Mouse (Mus musculus) limb, embryonic 14.5 days (tissue): ENCODE data around the gene Ltb. TPM values are rescaled to one million over a fixed set of nuclear protein-coding genes. Genes with fewer than 3 reads are reported as not detected.

ENCODE experiments used
- ATAC-seq: fragments of 200-750 bp; cut with Nextera tagmentation; 2 replicates; pipeline ENCODE4 v1.8.0; 2017; ENCODE audit warnings: low read depth, moderate number of reproducible peaks, moderate TSS enrichment; ENCODE audit not compliant: low FRiP score
- DNase-seq: peaks from one replicate; pipeline ENCODE4 v3.0.0-alpha.2; 2015; ENCODE audit warnings: low spot score
- H3K27ac ChIP-seq: fragments of 300-500 bp; sonication (generic); replicated peaks from 2 replicates; pipeline ENCODE4 v1.5.1; 2014; ENCODE audit warnings: low read depth, mild to moderate bottlenecking, low read length, moderate library complexity, mixed read lengths
- H3K27me3 ChIP-seq: fragments of 300-500 bp; sonication (generic); 2 replicates; pipeline ENCODE4 v1.6.1; 2014; ENCODE audit warnings: low read length, mixed read lengths; ENCODE audit not compliant: control insufficient read depth, insufficient read depth
- H3K36me3 ChIP-seq: fragments of 300-500 bp; sonication (generic); 2 replicates; pipeline ENCODE4 v1.6.1; 2014; ENCODE audit warnings: mild to moderate bottlenecking, low read length, moderate library complexity, mixed read lengths; ENCODE audit not compliant: control insufficient read depth, insufficient read depth
- H3K4me1 ChIP-seq: fragments of 300-500 bp; sonication (generic); 2 replicates; pipeline ENCODE4 v1.6.1; 2014; ENCODE audit warnings: antibody characterized with exemption, low read length, mixed read lengths; ENCODE audit not compliant: control insufficient read depth, insufficient read depth
- H3K4me2 ChIP-seq: fragments of 300-500 bp; sonication (generic); replicated peaks from 2 replicates; pipeline ENCODE4 v1.6.1; 2014; ENCODE audit warnings: low read depth, mild to moderate bottlenecking, low read length, moderate library complexity; ENCODE audit not compliant: severe bottlenecking
- H3K4me3 ChIP-seq: fragments of 300-500 bp; sonication (generic); replicated peaks from 2 replicates; pipeline ENCODE4 v1.5.1; 2014; ENCODE audit warnings: low read length
- H3K9ac ChIP-seq: fragments of 300-500 bp; sonication (generic); 2 replicates; pipeline ENCODE4 v1.6.1; 2014; ENCODE audit warnings: mild to moderate bottlenecking, low read depth, low read length, moderate library complexity; ENCODE audit not compliant: severe bottlenecking
- H3K9me3 ChIP-seq: fragments of 300-500 bp; sonication (generic); 2 replicates; pipeline ENCODE4 v1.6.1; 2016; ENCODE audit warnings: low read length; ENCODE audit not compliant: control insufficient read depth
- POLR2A ChIP-seq: fragments of 200-500 bp; IDR thresholded peaks from 2 replicates; pipeline ENCODE4 v1.8.0; 2012; ENCODE audit warnings: inconsistent platforms, mild to moderate bottlenecking, moderate library complexity, borderline replicate concordance; ENCODE audit not compliant: insufficient read depth, insufficient read length; ENCODE audit errors: extremely low read depth
- WGBS: fragments of 180-500 bp; shearing (Covaris S2); extraction: QIAGEN DNeasy Blood & Tissue Kit; methylation state at CpG from one replicate; pipeline ENCODE4 v1.1.7; 2014; 5-methylcytosine and 5-hydroxymethylcytosine counted together
- microRNA-seq: library from miRNA; unstranded; fragments of <30 nt; microRNA quantifications from one replicate; pipeline ENCODE4, GENCODE M21; 2016
- polyA plus RNA-seq, 2 experiments: library from polyadenylated mRNA; depleted of rRNA in 1 of 2; stranded (reverse) in 1 of 2; unstranded in 1 of 2; fragments of >200 nt; fragmentation: Nextera tagmentation in 1 of 2; extraction: Ambion mirVana in 1 of 2; gene quantifications; 2 replicates each; pipeline versions ENCODE4 v1.2.1 to v1.2.3; 2012 to 2014

Gene Ltb
- polyA plus RNA-seq, 2 experiments = 1.1 to 1.7 TPM

DNA sequence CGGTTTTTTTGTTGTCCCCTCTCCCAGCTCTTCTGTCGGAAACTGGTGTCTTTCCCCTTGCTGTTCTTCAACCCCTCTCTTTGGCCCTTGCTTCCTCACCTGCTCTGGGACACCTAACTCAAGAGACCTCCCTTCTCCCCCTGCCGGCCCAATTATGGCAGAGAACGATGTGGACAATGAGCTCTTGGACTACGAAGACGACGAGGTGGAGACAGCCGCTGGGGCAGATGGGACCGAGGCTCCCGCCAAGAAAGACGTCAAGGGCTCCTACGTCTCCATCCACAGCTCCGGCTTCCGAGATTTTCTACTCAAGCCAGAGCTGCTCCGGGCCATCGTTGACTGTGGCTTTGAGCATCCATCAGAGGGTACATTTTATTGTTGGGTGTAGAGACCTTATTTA, 48.8 kb downstream of the Ltb start:
- peak overlapping the region; percentile 98 for H3K27ac ChIP-seq
- H3K27me3 ChIP-seq = no peaks in the 10 kb centered on the region
- H3K36me3 ChIP-seq = peaks cover 52% of the 10 kb centered on the region
- 4% methylated on average over 16 of the region's 16 CpGs for WGBS
- TF ChIP-seq POLR2A = no peak
- no peaks in the 10 kb centered on the region for H3K9me3 ChIP-seq
- H3K4me3 ChIP-seq = peak overlapping the region; percentile 100
- H3K4me2 ChIP-seq = peak overlapping the region; percentile 75
- H3K4me1 ChIP-seq = peaks cover 19% of the 10 kb centered on the region
- ATAC-seq (no peak), DNase-seq (peak; percentile 36)
- peak overlapping the region; percentile 100 for H3K9ac ChIP-seq

DNA sequence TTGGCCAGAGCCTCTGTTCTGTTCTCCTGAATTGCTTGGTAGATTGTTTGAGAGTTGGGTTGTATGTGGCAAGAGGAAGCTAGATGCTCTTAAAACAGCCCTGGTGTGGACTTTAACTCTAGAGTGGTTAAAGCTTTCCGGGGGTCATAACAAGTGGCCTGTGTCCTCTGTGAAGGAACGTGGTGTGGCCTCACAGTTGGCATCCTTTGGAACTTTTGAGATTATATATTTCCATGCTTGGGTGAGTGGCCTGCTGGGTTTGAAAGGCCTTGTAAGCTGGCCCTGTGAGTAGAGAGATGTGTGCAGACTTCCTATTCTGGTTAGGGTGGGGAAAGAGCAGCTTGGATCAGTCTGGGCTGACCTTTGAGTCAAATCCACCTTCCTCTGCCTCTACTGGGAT, 50.8 kb downstream of the Ltb start:
- ATAC-seq (no peak), DNase-seq (no peak)
- Histone ChIP-seq H3K9me3 (no peaks in the 10 kb centered on the region), H3K4me2 (peak overlapping the region; percentile 75; the same call in 1 of the 2 replicates), H3K9ac (0 out of 2 replicates have a peak overlapping the region, but pooled peaks have one; percentile 100), H3K4me3 (peak overlapping the region; percentile 2), H3K27me3 (no peaks in the 10 kb centered on the region), H3K36me3 (peaks cover 71% of the 10 kb centered on the region), H3K4me1 (peaks cover 19% of the 10 kb centered on the region), H3K27ac (no peak overlapping the region)
- 77% methylated on average over 2 of the region's 2 CpGs for WGBS
- no peak for TF ChIP-seq POLR2A

Small RNA genes within 50 kb of the gene (microRNA-seq; reads per million reads assigned to microRNA genes)
- gene Mir6973a = not detected
- not detected for gene Mir6974
- 1.8 reads per million for gene Mir6975

Other genes starting within 250 kb of the Ltb start
Only the 30 nearest of the 39 such genes appear.
- 0.64 and 0.85 TPM in 2 replicates for gene Vwa7, start 177.9 kb upstream of the Ltb start, polyA plus RNA-seq (2012; rRNA removed)
- gene Vwa7, start 177.9 kb upstream of the Ltb start, polyA plus RNA-seq (2014; fragmentation: Nextera tagmentation; extraction: Ambion mirVana) = 0.11 and 0.15 TPM in 2 replicates
- 12.0 and 15.2 TPM in 2 replicates for gene Sapcd1, start 166.4 kb upstream of the Ltb start, polyA plus RNA-seq (2012; rRNA removed)
- gene Sapcd1, start 166.4 kb upstream of the Ltb start, polyA plus RNA-seq (2014; fragmentation: Nextera tagmentation; extraction: Ambion mirVana) = 12.5 and 13.7 TPM in 2 replicates
- 6.4 and 6.5 TPM in 2 replicates for gene Msh5, start 147.7 kb upstream of the Ltb start, polyA plus RNA-seq (2012; rRNA removed)
- 3.4 and 3.5 TPM in 2 replicates for gene Msh5, start 147.7 kb upstream of the Ltb start, polyA plus RNA-seq (2014; fragmentation: Nextera tagmentation; extraction: Ambion mirVana)
- gene Clic1, start 144.5 kb upstream of the Ltb start, polyA plus RNA-seq (2012; rRNA removed) = 229 and 236 TPM in 2 replicates
- 103 and 108 TPM in 2 replicates for gene Clic1, start 144.5 kb upstream of the Ltb start, polyA plus RNA-seq (2014; fragmentation: Nextera tagmentation; extraction: Ambion mirVana)
- gene Ddah2, start 135.4 kb upstream of the Ltb start, polyA plus RNA-seq (2012; rRNA removed) = 271 and 326 TPM in 2 replicates
- 358 and 403 TPM in 2 replicates for gene Ddah2, start 135.4 kb upstream of the Ltb start, polyA plus RNA-seq (2014; fragmentation: Nextera tagmentation; extraction: Ambion mirVana)
- 3.4 and 5.5 TPM in 2 replicates for gene Ly6g6c, start 129.1 kb upstream of the Ltb start, polyA plus RNA-seq (2012; rRNA removed)
- gene Ly6g6c, start 129.1 kb upstream of the Ltb start, polyA plus RNA-seq (2014; fragmentation: Nextera tagmentation; extraction: Ambion mirVana) = 10.4 and 22.3 TPM in 2 replicates
- gene Mpig6b, start 128.3 kb upstream of the Ltb start, polyA plus RNA-seq (2012; rRNA removed) = 0.45 and 0.47 TPM in 2 replicates
- gene Mpig6b, start 128.3 kb upstream of the Ltb start, polyA plus RNA-seq (2014; fragmentation: Nextera tagmentation; extraction: Ambion mirVana) = 0.64 and 1.3 TPM in 2 replicates
- 14.2 and 14.8 TPM in 2 replicates for gene Ly6g6e, start 117.5 kb upstream of the Ltb start, polyA plus RNA-seq (2012; rRNA removed)
- gene Ly6g6e, start 117.5 kb upstream of the Ltb start, polyA plus RNA-seq (2014; fragmentation: Nextera tagmentation; extraction: Ambion mirVana) = 18.0 and 28.4 TPM in 2 replicates
- 1.3 and 2.3 TPM in 2 replicates for gene Ly6g6d, start 116.4 kb upstream of the Ltb start, polyA plus RNA-seq (2012; rRNA removed)
- gene Ly6g6d, start 116.4 kb upstream of the Ltb start, polyA plus RNA-seq (2014; fragmentation: Nextera tagmentation; extraction: Ambion mirVana) = 2.0 TPM in 1 of 2 replicates, not detected in the other
- 0.14 and 0.73 TPM in 2 replicates for gene Ly6g6f, start 108.8 kb upstream of the Ltb start, polyA plus RNA-seq (2012; rRNA removed)
- 0.28 TPM in 1 of 2 replicates, not detected in the other for gene Ly6g6f, start 108.8 kb upstream of the Ltb start, polyA plus RNA-seq (2014; fragmentation: Nextera tagmentation; extraction: Ambion mirVana)
- gene Abhd16a, start 105.2 kb upstream of the Ltb start, polyA plus RNA-seq (2012; rRNA removed) = 98.6 and 157 TPM in 2 replicates
- 78.0 and 88.3 TPM in 2 replicates for gene Abhd16a, start 105.2 kb upstream of the Ltb start, polyA plus RNA-seq (2014; fragmentation: Nextera tagmentation; extraction: Ambion mirVana)
- gene Ly6g5c, start 86.2 kb upstream of the Ltb start, polyA plus RNA-seq (2012; rRNA removed) = not detected in 2 replicates
- not detected in 2 replicates for gene Ly6g5c, start 86.2 kb upstream of the Ltb start, polyA plus RNA-seq (2014; fragmentation: Nextera tagmentation; extraction: Ambion mirVana)
- 2.1 and 3.5 TPM in 2 replicates for gene Ly6g5b, start 79.0 kb upstream of the Ltb start, polyA plus RNA-seq (2012; rRNA removed)
- 0.59 and 0.68 TPM in 2 replicates for gene Ly6g5b, start 79.0 kb upstream of the Ltb start, polyA plus RNA-seq (2014; fragmentation: Nextera tagmentation; extraction: Ambion mirVana)
- gene Gpank1, start 73.0 kb upstream of the Ltb start, polyA plus RNA-seq (2012; rRNA removed) = 13.6 and 15.1 TPM in 2 replicates
- gene Gpank1, start 73.0 kb upstream of the Ltb start, polyA plus RNA-seq (2014; fragmentation: Nextera tagmentation; extraction: Ambion mirVana) = 17.5 and 20.0 TPM in 2 replicates
- gene Csnk2b, start 72.4 kb upstream of the Ltb start, polyA plus RNA-seq (2012; rRNA removed) = 181 and 250 TPM in 2 replicates
- 275 and 308 TPM in 2 replicates for gene Csnk2b, start 72.4 kb upstream of the Ltb start, polyA plus RNA-seq (2014; fragmentation: Nextera tagmentation; extraction: Ambion mirVana)
- 5.7 and 6.6 TPM in 2 replicates for gene D17H6S53E, start 68.1 kb upstream of the Ltb start, polyA plus RNA-seq (2012; rRNA removed)
- 6.4 and 8.2 TPM in 2 replicates for gene D17H6S53E, start 68.1 kb upstream of the Ltb start, polyA plus RNA-seq (2014; fragmentation: Nextera tagmentation; extraction: Ambion mirVana)
- gene Apom, start 62.4 kb upstream of the Ltb start, polyA plus RNA-seq (2012; rRNA removed) = 1.1 and 1.7 TPM in 2 replicates
- gene Apom, start 62.4 kb upstream of the Ltb start, polyA plus RNA-seq (2014; fragmentation: Nextera tagmentation; extraction: Ambion mirVana) = 0.26 TPM in 1 of 2 replicates, not detected in the other
- gene Bag6, start 59.3 kb upstream of the Ltb start, polyA plus RNA-seq (2012; rRNA removed) = 265 and 361 TPM in 2 replicates
- gene Bag6, start 59.3 kb upstream of the Ltb start, polyA plus RNA-seq (2014; fragmentation: Nextera tagmentation; extraction: Ambion mirVana) = 76.2 and 82.8 TPM in 2 replicates
- 404 and 512 TPM in 2 replicates for gene Prrc2a, start 29.5 kb upstream of the Ltb start, polyA plus RNA-seq (2012; rRNA removed)
- 192 and 196 TPM in 2 replicates for gene Prrc2a, start 29.5 kb upstream of the Ltb start, polyA plus RNA-seq (2014; fragmentation: Nextera tagmentation; extraction: Ambion mirVana)
- 4.0 and 4.8 TPM in 2 replicates for gene Aif1, start 18.4 kb upstream of the Ltb start, polyA plus RNA-seq (2012; rRNA removed)
- gene Aif1, start 18.4 kb upstream of the Ltb start, polyA plus RNA-seq (2014; fragmentation: Nextera tagmentation; extraction: Ambion mirVana) = 13.1 and 15.7 TPM in 2 replicates
- gene Lst1, start 6.0 kb upstream of the Ltb start, polyA plus RNA-seq (2012; rRNA removed) = 21.8 and 24.4 TPM in 2 replicates
- gene Lst1, start 6.0 kb upstream of the Ltb start, polyA plus RNA-seq (2014; fragmentation: Nextera tagmentation; extraction: Ambion mirVana) = 23.2 and 29.2 TPM in 2 replicates
- gene Tnf, start 7.6 kb downstream of the Ltb start, polyA plus RNA-seq (2012; rRNA removed) = 1.1 and 1.3 TPM in 2 replicates
- gene Tnf, start 7.6 kb downstream of the Ltb start, polyA plus RNA-seq (2014; fragmentation: Nextera tagmentation; extraction: Ambion mirVana) = 0.28 and 0.73 TPM in 2 replicates
- gene Lta, start 10.9 kb downstream of the Ltb start, polyA plus RNA-seq (2012; rRNA removed) = 0.36 and 0.39 TPM in 2 replicates
- 0.14 TPM in 1 of 2 replicates, not detected in the other for gene Lta, start 10.9 kb downstream of the Ltb start, polyA plus RNA-seq (2014; fragmentation: Nextera tagmentation; extraction: Ambion mirVana)
- gene Gm16181, start 26.4 kb downstream of the Ltb start, polyA plus RNA-seq (2012; rRNA removed) = 0.26 TPM in 1 of 2 replicates, not detected in the other
- gene Gm16181, start 26.4 kb downstream of the Ltb start, polyA plus RNA-seq (2014; fragmentation: Nextera tagmentation; extraction: Ambion mirVana) = not detected in 2 replicates
- 11.2 and 12.0 TPM in 2 replicates for gene Atp6v1g2, start 39.2 kb downstream of the Ltb start, polyA plus RNA-seq (2012; rRNA removed)
- 3.6 and 4.9 TPM in 2 replicates for gene Atp6v1g2, start 39.2 kb downstream of the Ltb start, polyA plus RNA-seq (2014; fragmentation: Nextera tagmentation; extraction: Ambion mirVana)
- gene Nfkbil1, start 41.4 kb downstream of the Ltb start, polyA plus RNA-seq (2012; rRNA removed) = 17.0 and 19.6 TPM in 2 replicates
- gene Nfkbil1, start 41.4 kb downstream of the Ltb start, polyA plus RNA-seq (2014; fragmentation: Nextera tagmentation; extraction: Ambion mirVana) = 4.9 and 5.9 TPM in 2 replicates
- 877 and 1,003 TPM in 2 replicates for gene Ddx39b, start 47.3 kb downstream of the Ltb start, polyA plus RNA-seq (2012; rRNA removed)
- gene Ddx39b, start 47.3 kb downstream of the Ltb start, polyA plus RNA-seq (2014; fragmentation: Nextera tagmentation; extraction: Ambion mirVana) = 416 and 445 TPM in 2 replicates
- gene H2-D1, start 68.3 kb downstream of the Ltb start, polyA plus RNA-seq (2012; rRNA removed) = 26.0 and 27.2 TPM in 2 replicates
- 49.3 and 53.9 TPM in 2 replicates for gene H2-D1, start 68.3 kb downstream of the Ltb start, polyA plus RNA-seq (2014; fragmentation: Nextera tagmentation; extraction: Ambion mirVana)
- gene H2-Q1, start 126.0 kb downstream of the Ltb start, polyA plus RNA-seq (2012; rRNA removed) = 0.01 and 0.05 TPM in 2 replicates
- not detected in 2 replicates for gene H2-Q1, start 126.0 kb downstream of the Ltb start, polyA plus RNA-seq (2014; fragmentation: Nextera tagmentation; extraction: Ambion mirVana)
- 0.16 and 0.41 TPM in 2 replicates for gene H2-Q2, start 147.8 kb downstream of the Ltb start, polyA plus RNA-seq (2012; rRNA removed)
- 0.15 and 0.37 TPM in 2 replicates for gene H2-Q2, start 147.8 kb downstream of the Ltb start, polyA plus RNA-seq (2014; fragmentation: Nextera tagmentation; extraction: Ambion mirVana)